Mouse (Mus musculus) ES-E14 (cell line): ENCODE results near the gene Prr22.

Experiments
- MAFK ChIP-seq: IDR thresholded peaks from 2 replicates; pipeline ENCODE4 v1.6.1; 2014; ENCODE audit warnings: mild to moderate bottlenecking, low read depth, low read length, inconsistent platforms; ENCODE audit not compliant: insufficient read depth
- ZC3H11A ChIP-seq: IDR thresholded peaks from 2 replicates; pipeline ENCODE4 v1.6.1; 2012; ENCODE audit warnings: low read depth, mild to moderate bottlenecking, inconsistent platforms, low read length, borderline replicate concordance
- ZNF384 ChIP-seq: IDR thresholded peaks from 2 replicates; pipeline ENCODE4 v1.6.1; 2012; ENCODE audit warnings: low read depth, low read length, inconsistent platforms

GRCm38 (mm10) chr17:56792588-56792987 lies 22.5 kb downstream of the Prr22 start:
- TF ChIP-seq MAFK (no peak), ZNF384 (no peak), ZC3H11A (no peak)
